Mouse (Mus musculus): ENCODE measurements around the gene Dclre1a. TPM values are rescaled to one million over a fixed set of nuclear protein-coding genes. Genes with fewer than 3 reads are reported as not detected.
"Not testable (repeated sequence)": the region's sequence is repeated elsewhere in the genome, so short reads cannot be mapped to it uniquely, and the experiment has no call there.

The Dclre1a gene
- polyA plus RNA-seq, 1 experiment from 2014 or later: 16.3 TPM

DNA sequence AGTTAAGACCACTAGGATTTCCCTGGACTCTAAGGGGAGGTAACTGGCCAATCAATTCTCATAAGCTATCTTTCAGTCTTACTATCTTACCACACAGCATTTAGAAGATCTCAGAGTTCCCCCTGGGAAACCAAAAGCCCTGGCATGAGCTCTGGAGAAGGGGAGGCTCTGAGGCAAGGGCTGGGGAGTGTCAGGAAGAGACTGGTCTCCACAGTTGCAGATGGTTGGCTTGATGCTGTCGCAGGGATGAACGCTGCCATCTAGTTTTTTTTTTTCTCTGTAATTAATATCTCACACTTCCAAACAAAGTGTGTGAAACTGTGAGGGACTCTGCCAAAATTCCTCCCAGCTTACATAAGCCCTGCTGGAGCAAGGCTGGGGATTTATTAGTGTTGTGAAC is 53.9 kb downstream of the Dclre1a start:
- no CpG with 5 or more reads among the region's 2 CpGs for WGBS
- H3K4me3 ChIP-seq (replicated peaks); H3K4me2 ChIP-seq; ATAC-seq (ENCODE audit: low FRiP score); H3K27me3 ChIP-seq; H3K36me3 ChIP-seq (replicated peaks); H3K9me3 ChIP-seq; H3K27ac ChIP-seq; H3K9ac ChIP-seq; H3K4me1 ChIP-seq: not testable (repeated sequence)

- Histone ChIP-seq H3K36me3 (replicated peaks) (no peaks in the 10 kb centered on the region), H3K27ac (no peak overlapping the region), H3K4me2 (no peak overlapping the region), H3K27me3 (peaks cover 7% of the 10 kb centered on the region; the same call in 1 of the 2 replicates), H3K4me3 (replicated peaks) (no peak overlapping the region), H3K9ac (no peak overlapping the region), H3K4me1 (peaks cover 19% of the 10 kb centered on the region), H3K9me3 (no peaks in the 10 kb centered on the region)
- WGBS: 91% methylated on average over 6 of the region's 6 CpGs
- ATAC-seq (ENCODE audit: low FRiP score): no peak
These were observed 58.4 kb downstream of the Dclre1a start for GRCm38 (mm10) chr19:56489601-56490000.

DNA sequence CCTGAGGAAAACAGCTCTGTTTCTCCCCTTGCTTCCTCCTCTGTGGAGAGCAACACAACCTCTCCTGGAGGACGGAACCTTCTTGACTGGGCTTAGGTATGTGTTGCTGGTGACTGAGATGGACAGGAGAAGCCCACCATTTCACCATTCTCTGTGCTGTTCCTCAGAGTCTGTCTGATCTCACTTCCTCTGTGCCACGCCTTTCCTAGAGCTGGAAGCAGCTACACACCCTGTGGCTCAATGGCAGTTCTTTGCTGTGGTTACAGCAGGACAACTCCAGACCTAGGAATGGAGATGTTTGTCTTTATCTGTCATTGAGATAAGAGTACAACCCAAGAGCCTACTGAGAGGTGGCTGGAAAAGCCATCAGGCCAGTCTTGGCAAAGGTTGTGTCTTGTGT is 60.7 kb downstream of the Dclre1a start:
- Histone ChIP-seq H3K9me3 (no peaks in the 10 kb centered on the region), H3K4me3 (replicated peaks) (no peak overlapping the region), H3K9ac (no peak overlapping the region), H3K27ac (no peak overlapping the region), H3K4me1 (peaks cover 23% of the 10 kb centered on the region), H3K27me3 (peaks cover 12% of the 10 kb centered on the region; the same call in 1 of the 2 replicates), H3K36me3 (replicated peaks) (no peaks in the 10 kb centered on the region), H3K4me2 (no peak overlapping the region)
- 98% methylated on average over 2 of the region's 2 CpGs for WGBS
- no peak for ATAC-seq (ENCODE audit: low FRiP score)

DNA sequence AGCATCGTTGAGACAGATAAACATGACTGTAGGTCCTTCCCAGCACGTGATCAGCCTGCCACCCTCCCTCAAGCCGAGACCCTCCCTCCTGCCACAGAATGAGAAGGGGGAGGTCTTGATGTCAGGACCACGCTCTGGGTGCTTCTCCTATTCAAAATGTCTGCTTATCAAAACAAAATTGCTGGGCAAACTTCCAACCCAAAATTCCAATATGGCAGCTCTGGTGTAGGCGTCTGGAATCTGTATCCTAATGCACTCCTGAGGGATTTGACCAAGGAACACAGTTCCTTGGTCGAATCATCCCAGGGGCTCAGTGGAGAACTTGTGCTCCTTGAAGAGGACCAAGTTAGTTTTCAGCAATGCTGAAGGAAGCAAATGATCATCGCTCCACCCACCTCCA is 61.1 kb downstream of the Dclre1a start:
- Histone ChIP-seq H3K4me1 (peaks cover 23% of the 10 kb centered on the region), H3K27me3 (peaks cover 14% of the 10 kb centered on the region; the same call in 1 of the 2 replicates), H3K4me2 (no peak overlapping the region), H3K4me3 (replicated peaks) (no peak overlapping the region), H3K9me3 (no peaks in the 10 kb centered on the region), H3K36me3 (replicated peaks) (no peaks in the 10 kb centered on the region), H3K9ac (no peak overlapping the region), H3K27ac (no peak overlapping the region)
- ATAC-seq (ENCODE audit: low FRiP score): no peak
- WGBS: 87% methylated on average over 7 of the region's 7 CpGs

DNA sequence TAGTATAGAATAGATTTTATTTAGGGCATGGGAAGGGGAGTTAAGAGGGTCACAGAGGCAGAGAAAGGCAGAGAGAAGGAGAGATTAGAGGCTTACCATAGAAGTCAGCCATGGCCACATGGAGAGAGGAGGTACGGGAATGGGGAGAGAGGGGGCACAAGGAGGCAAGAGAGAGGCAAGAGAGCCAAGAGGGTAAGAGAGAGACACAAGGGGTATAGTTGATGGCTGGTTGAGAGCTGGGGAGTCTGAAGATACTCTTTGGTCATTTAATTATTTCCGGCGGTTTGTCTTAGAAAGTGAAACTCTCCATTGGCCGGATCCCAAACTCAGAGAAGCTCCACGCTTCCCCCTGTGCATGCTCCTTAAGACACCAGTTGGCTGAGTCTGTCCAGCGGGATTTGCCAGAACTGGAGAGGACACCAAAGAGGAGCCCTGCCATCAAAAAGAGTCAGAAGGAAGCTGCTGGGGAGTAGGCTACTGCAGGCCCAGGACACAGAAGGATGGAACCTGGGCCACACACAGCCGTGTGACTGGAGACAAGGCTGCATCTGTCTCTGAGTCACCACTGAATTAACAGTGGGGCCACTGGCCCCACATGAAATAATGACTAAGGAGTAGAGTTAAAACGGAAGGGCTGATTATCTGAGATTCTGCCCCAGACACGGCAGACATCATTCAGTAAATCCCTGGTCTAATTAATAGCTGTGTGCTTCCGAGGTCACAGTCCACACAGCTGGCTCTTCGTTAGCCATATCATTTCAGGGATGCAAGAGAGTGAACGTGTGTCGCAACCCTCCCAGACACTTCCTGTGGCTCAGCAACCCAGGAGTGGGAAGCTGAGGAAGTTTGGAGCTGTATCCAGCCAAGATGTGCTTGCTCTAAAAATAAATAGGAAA is 62.4 kb downstream of the Dclre1a start:
- ATAC-seq (ENCODE audit: low FRiP score): no peak; the same call in 1 of the 2 replicates
- Histone ChIP-seq H3K9ac (no peak overlapping the region), H3K36me3 (replicated peaks) (no peaks in the 10 kb centered on the region), H3K4me3 (replicated peaks) (no peak overlapping the region), H3K4me1 (peaks cover 23% of the 10 kb centered on the region), H3K27me3 (peaks cover 14% of the 10 kb centered on the region; the same call in 1 of the 2 replicates), H3K9me3 (no peaks in the 10 kb centered on the region), H3K4me2 (peak overlapping the region; percentile 21; the same call in 1 of the 2 replicates), H3K27ac (0 out of 2 replicates have a peak overlapping the region, but pooled peaks have one; percentile 8)
- WGBS: 41% methylated on average over 13 of the region's 13 CpGs

- WGBS: 44% methylated on average over 13 of the region's 13 CpGs
- Histone ChIP-seq H3K36me3 (replicated peaks) (no peaks in the 10 kb centered on the region), H3K9ac (no peak overlapping the region), H3K4me3 (replicated peaks) (no peak overlapping the region), H3K9me3 (no peaks in the 10 kb centered on the region), H3K4me1 (peaks cover 23% of the 10 kb centered on the region), H3K27me3 (peaks cover 14% of the 10 kb centered on the region; the same call in 1 of the 2 replicates), H3K4me2 (no peak overlapping the region), H3K27ac (0 out of 2 replicates have a peak overlapping the region, but pooled peaks have one; percentile 8)
- no peak for ATAC-seq (ENCODE audit: low FRiP score)
These were observed 63.2 kb downstream of the Dclre1a start for GRCm38 (mm10) chr19:56484630-56485375.

Other genes with a start within 250 kb of the Dclre1a start
- 0.21 and 0.29 TPM in 2 replicates for gene Nrap, start 158.2 kb downstream of the Dclre1a start, polyA plus RNA-seq (2016; fragmentation: Nextera tagmentation; extraction: Ambion mirVana)
- gene Casp7, start 151.1 kb downstream of the Dclre1a start, polyA plus RNA-seq (2016; fragmentation: Nextera tagmentation; extraction: Ambion mirVana): 18.5 and 18.9 TPM in 2 replicates
- 0.22 and 0.29 TPM in 2 replicates for gene Plekhs1, start 86.6 kb downstream of the Dclre1a start, polyA plus RNA-seq (2016; fragmentation: Nextera tagmentation; extraction: Ambion mirVana)
- 17.7 and 18.1 TPM in 2 replicates for gene Nhlrc2, start within 50 bp of the Dclre1a start, polyA plus RNA-seq (2016; fragmentation: Nextera tagmentation; extraction: Ambion mirVana)
- 0.52 and 0.85 TPM in 2 replicates for gene Adrb1, start 174.0 kb upstream of the Dclre1a start, polyA plus RNA-seq (2016; fragmentation: Nextera tagmentation; extraction: Ambion mirVana)

All from forebrain, embryonic 12.5 days (tissue).